Mouse (Mus musculus) CH12.LX (cell line): ENCODE data around the gene Fam207a. TPM values are rescaled to one million over a fixed set of nuclear protein-coding genes. Genes with fewer than 3 reads are reported as not detected.

Experiments
- DNase-seq: peaks from one replicate; pipeline ENCODE4 v3.0.0-alpha.2; 2013; ENCODE audit errors: extremely low read depth
- H3K27ac ChIP-seq: 2 replicates; pipeline ENCODE4 v1.5.1; 2012; ENCODE audit warnings: low read depth, mild to moderate bottlenecking, control low read depth, moderate library complexity; ENCODE audit not compliant: insufficient read depth
- H3K27me3 ChIP-seq: replicated peaks from 2 replicates; pipeline ENCODE3; 2012; ENCODE audit warnings: inconsistent platforms
- H3K36me3 ChIP-seq, 2 experiments: replicated peaks in 1 of 2; 2 replicates each; pipeline versions ENCODE3 to v1.6.1; 2012; ENCODE audit warnings: inconsistent platforms in 1 of 2, low read length in 1 of 2, mild to moderate bottlenecking in 1 of 2, mixed read lengths in 1 of 2, moderate library complexity in 1 of 2; ENCODE audit not compliant: control insufficient read depth in 1 of 2, insufficient read depth in 1 of 2
- H3K4me1 ChIP-seq, 2 experiments: 2 replicates each; pipeline ENCODE4 v1.6.1; 2012; ENCODE audit warnings: inconsistent platforms in 1 of 2, moderate library complexity in 1 of 2; ENCODE audit not compliant: insufficient read depth in 2 of 2, control insufficient read depth in 1 of 2
- H3K4me2 ChIP-seq: 2 replicates; pipeline ENCODE4 v1.6.1; 2012; ENCODE audit warnings: low read depth, mild to moderate bottlenecking, control low read depth; ENCODE audit not compliant: poor library complexity, insufficient read depth, severe bottlenecking
- H3K4me3 ChIP-seq, 3 experiments: fragments of 150-350 bp in 1 of 3; sonication (generic) in 1 of 3; replicated peaks in 1 of 3; 2 replicates each; pipeline versions ENCODE3 to v1.5.1; 2011 to 2012; ENCODE audit warnings: low read depth in 2 of 3, low read length in 2 of 3, mild to moderate bottlenecking in 2 of 3, moderate library complexity in 2 of 3, control low read depth in 1 of 3, improper control_type of control experiment in 1 of 3, inconsistent platforms in 1 of 3, mixed read lengths in 1 of 3; ENCODE audit not compliant: poor library complexity in 1 of 3
- H3K79me2 ChIP-seq: replicated peaks from 2 replicates; pipeline ENCODE4 v1.6.1; 2012; ENCODE audit warnings: mild to moderate bottlenecking, moderate library complexity; ENCODE audit not compliant: control insufficient read depth, poor library complexity, insufficient read depth, severe bottlenecking; ENCODE audit errors: extremely low read depth
- H3K9ac ChIP-seq: 2 replicates; pipeline ENCODE4 v1.6.1; 2012; ENCODE audit warnings: low read depth, mild to moderate bottlenecking, control low read depth, moderate library complexity; ENCODE audit not compliant: insufficient read depth
- H3K9me3 ChIP-seq: replicated peaks from 2 replicates; pipeline ENCODE3; 2012; ENCODE audit warnings: low read length, inconsistent platforms, mixed read lengths
- E2F4 ChIP-seq: IDR thresholded peaks from 2 replicates; pipeline ENCODE4 v1.6.1; 2011; ENCODE audit warnings: low read depth, low read length, improper control_type of control experiment; ENCODE audit not compliant: insufficient replicate concordance
- HCFC1 ChIP-seq: IDR thresholded peaks from 2 replicates; pipeline ENCODE4 v1.6.1; 2012; ENCODE audit warnings: low read depth, mild to moderate bottlenecking, inconsistent platforms, low read length, improper control_type of control experiment
- JUN ChIP-seq: IDR thresholded peaks from 2 replicates; pipeline ENCODE4 v1.6.1; 2011; ENCODE audit warnings: low read depth, mild to moderate bottlenecking, low read length, improper control_type of control experiment, moderate library complexity; ENCODE audit not compliant: insufficient read depth
- JUND ChIP-seq: conservative IDR thresholded peaks from 2 replicates; pipeline ENCODE4 v1.6.1; 2011; ENCODE audit warnings: low read depth, low read length, improper control_type of control experiment
- MAFK ChIP-seq: IDR thresholded peaks from 2 replicates; pipeline ENCODE4 v1.6.1; 2011; ENCODE audit warnings: low read length, improper control_type of control experiment; ENCODE audit not compliant: insufficient replicate concordance
- MAX ChIP-seq: IDR thresholded peaks from 2 replicates; pipeline ENCODE4 v1.6.1; 2011; ENCODE audit warnings: low read length, improper control_type of control experiment
- MAZ ChIP-seq: IDR thresholded peaks from 2 replicates; pipeline ENCODE4 v1.6.1; 2012; ENCODE audit warnings: low read depth, mild to moderate bottlenecking, inconsistent platforms, low read length, improper control_type of control experiment, moderate library complexity
- PAX5 ChIP-seq: IDR thresholded peaks from 2 replicates; pipeline ENCODE4 v1.6.1; 2012; ENCODE audit warnings: low read length, inconsistent platforms, mixed read lengths
- POLR2AphosphoS2 ChIP-seq: IDR thresholded peaks from 2 replicates; pipeline ENCODE4 v1.6.1; 2011; ENCODE audit warnings: low read depth, low read length, improper control_type of control experiment
- RAD21 ChIP-seq: IDR thresholded peaks from 2 replicates; pipeline ENCODE4 v1.6.1; 2011; ENCODE audit warnings: low read depth, mild to moderate bottlenecking, low read length, improper control_type of control experiment, moderate library complexity
- TBP ChIP-seq: conservative IDR thresholded peaks from 2 replicates; pipeline ENCODE4 v1.6.1; 2011; ENCODE audit warnings: low read depth, low read length, improper control_type of control experiment
- ZMIZ1 ChIP-seq: IDR thresholded peaks from 2 replicates; pipeline ENCODE4 v1.6.1; 2012; ENCODE audit warnings: low read depth, mild to moderate bottlenecking, inconsistent platforms, low read length, improper control_type of control experiment
- ZNF384 ChIP-seq: IDR thresholded peaks from 2 replicates; pipeline ENCODE4 v1.6.1; 2012; ENCODE audit warnings: low read depth, low read length, improper control_type of control experiment, inconsistent platforms
- dilution Hi-C: fragments of 300-500 bp; cut with MboI; formaldehyde crosslinking; loops from 2 replicates; pipeline ENCODE4 v1.14.3; 2020; ENCODE audit warnings: low sequenced_read_pairs; ENCODE audit not compliant: extremely low pct_unique_long_range_greater_than_20kb, extremely low pct_ligation_motif_present
- in situ Hi-C: fragments of 300-500 bp; cut with MboI; formaldehyde crosslinking; loops from 3 replicates; pipeline ENCODE4 v1.14.3; 2019; ENCODE audit warnings: low sequenced_read_pairs, low pct_ligation_motif_present, low pct_unique_long_range_greater_than_20kb, mixed read lengths
- polyA plus RNA-seq: library from polyadenylated mRNA; unstranded; fragments of >175 nt; gene quantifications from 2 replicates; pipeline ENCODE4 v1.2.1, GENCODE M21; 2012; ENCODE audit warnings: low read depth; ENCODE audit not compliant: insufficient read length
- total RNA-seq, 2 experiments: library from RNA; depleted of rRNA; stranded (reverse); fragments of 300-350 nt in 1 of 2; fragments of >200 nt in 1 of 2; gene quantifications; 2 replicates each; pipeline ENCODE4 v1.2.3; 2012 to 2014

The Fam207a gene
- total and polyA plus RNA-seq, 3 experiments: 43.1 to 65.4 (median 46.1) TPM

- H3K4me2 ChIP-seq: no peak overlapping the region
- DNase-seq: no peak
- H3K9me3 ChIP-seq: no peaks in the 10 kb centered on the region
- TF ChIP-seq HCFC1 (no peak), ZMIZ1 (no peak), RAD21 (no peak), MAX (no peak), PAX5 (no peak), POLR2AphosphoS2 (no peak)
- peaks cover 0 to 6% of the 10 kb centered on the region in 2 experiments for H3K36me3 ChIP-seq
- H3K9ac ChIP-seq: no peak overlapping the region
- dilution Hi-C loops: no loop called here
- peaks cover 0 to 25% of the 10 kb centered on the region in 2 experiments; a peak in 2 of 4 replicates for H3K4me1 ChIP-seq
- H3K4me3 ChIP-seq: no peak overlapping the region
- in situ Hi-C loops: loop anchor here (25.0 kb wide), 1 partner anchor 343 kb away; no protein-coding TSS in a partner anchor
- H3K79me2 ChIP-seq: no peaks in the 10 kb centered on the region
- H3K27ac ChIP-seq: no peak overlapping the region
- H3K27me3 ChIP-seq: no peaks in the 10 kb centered on the region
Measured at GRCm38 (mm10) chr10:77479972-77480371, 35.6 kb downstream of the Fam207a start.

GRCm38 (mm10) chr10:77476907-77477306 is 38.7 kb downstream of the Fam207a start:
- H3K4me2 ChIP-seq: no peak overlapping the region
- dilution Hi-C loops (no loop called here), in situ Hi-C loops (loop anchor here (25.0 kb wide), 1 partner anchor 340 kb away; no protein-coding TSS in a partner anchor)
- no peak for DNase-seq
- no peaks in the 10 kb centered on the region for H3K36me3 ChIP-seq
- TF ChIP-seq MAZ: no peak
- H3K4me3 ChIP-seq: no peak overlapping the region
- H3K79me2 ChIP-seq: no peaks in the 10 kb centered on the region
- H3K27me3 ChIP-seq: no peaks in the 10 kb centered on the region
- H3K4me1 ChIP-seq: peaks cover 0 to 19% of the 10 kb centered on the region in 2 experiments; a peak in 2 of 4 replicates
- no peak overlapping the region for H3K27ac ChIP-seq
- no peak overlapping the region for H3K9ac ChIP-seq
- H3K9me3 ChIP-seq: no peaks in the 10 kb centered on the region

GRCm38 (mm10) chr10:77472188-77472587 is 43.4 kb downstream of the Fam207a start:
- Histone ChIP-seq H3K27me3 (no peaks in the 10 kb centered on the region), H3K9ac (no peak overlapping the region), H3K4me1 (no peaks in the 10 kb centered on the region), H3K9me3 (no peaks in the 10 kb centered on the region), H3K4me3 (no peak overlapping the region), H3K36me3 (no peaks in the 10 kb centered on the region), H3K27ac (no peak overlapping the region), H3K79me2 (no peaks in the 10 kb centered on the region), H3K4me2 (no peak overlapping the region)
- DNase-seq: no peak
- in situ Hi-C loops: no loop called here
- dilution Hi-C loops: no loop called here
- TF ChIP-seq JUND: no peak
- TF ChIP-seq MAFK: no peak
- no peak for TF ChIP-seq TBP
- no peak for TF ChIP-seq JUN
- TF ChIP-seq ZNF384: no peak
- no peak for TF ChIP-seq E2F4
